Mouse (Mus musculus): Measurements from ENCODE around the gene Syt15.

DNA sequence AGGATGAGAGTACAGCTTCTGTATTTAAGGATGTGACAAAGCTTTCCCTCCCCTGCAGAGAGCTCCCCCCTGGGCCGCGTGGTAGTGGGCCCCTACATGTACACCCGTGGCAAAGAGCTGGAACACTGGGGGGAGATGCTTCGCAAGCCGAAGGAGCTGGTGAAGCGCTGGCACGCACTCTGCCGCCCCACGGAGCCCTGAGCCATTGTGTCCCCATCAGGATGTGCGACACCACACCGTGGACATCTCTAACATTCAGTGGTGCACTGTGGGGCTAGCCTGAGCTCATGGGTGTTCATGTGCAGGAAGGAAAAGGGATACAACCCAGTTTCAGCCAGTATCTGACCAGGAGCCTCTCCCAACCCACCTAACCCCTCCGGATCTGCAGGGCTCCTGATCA lies 8.6 kb downstream of the Syt15 start:
- TF ChIP-seq GATA1 (IDR thresholded peaks at IDR 0.05; ENCODE audit: low read length), result no peak
- no peak for TF ChIP-seq TAL1 (IDR thresholded peaks at IDR 0.05; ENCODE audit: low read length)

Data from erythroblast, embryonic 14.5 days (primary cell).